Mouse (Mus musculus): ENCODE results near the gene Mcf2l. TPM values are rescaled to one million over a fixed set of nuclear protein-coding genes. Genes with fewer than 3 reads are reported as not detected.

Gene Mcf2l
- polyA plus RNA-seq, 1 experiment from 2014 or later = 18.5 TPM

DNA sequence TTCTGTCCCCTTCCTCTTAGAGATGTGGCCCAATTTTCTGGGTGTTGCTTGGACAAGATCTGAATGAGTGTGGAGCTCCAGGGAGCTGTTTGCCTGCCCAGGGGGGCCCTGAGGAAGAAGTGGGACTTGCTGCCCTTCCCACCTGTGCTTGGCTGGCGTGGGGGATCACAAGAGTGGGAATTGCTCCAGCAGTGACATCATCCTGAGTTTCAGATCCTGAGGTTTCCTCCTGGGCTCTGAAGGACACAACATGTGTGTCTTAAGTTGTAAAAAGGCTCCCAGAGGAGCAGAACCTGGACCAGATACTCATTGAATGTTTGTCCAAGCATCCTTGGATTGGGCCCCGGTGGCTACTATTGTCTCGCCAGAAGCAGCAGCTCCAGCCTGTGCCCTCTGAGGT, 43.4 kb downstream of the Mcf2l start:
- Histone ChIP-seq H3K4me1 (ENCODE audit: control insufficient read depth, insufficient read depth, low read length) (peaks cover 6% of the 10 kb centered on the region; the same call in 1 of the 2 replicates), H3K27me3 (ENCODE audit: control insufficient read depth, insufficient read depth, low read length) (no peaks in the 10 kb centered on the region), H3K27ac (ENCODE audit: low read length) (no peak overlapping the region), H3K9ac (ENCODE audit: low read length) (no peak overlapping the region), H3K4me3 (replicated peaks; ENCODE audit: low read length) (no peak overlapping the region), H3K4me2 (ENCODE audit: low read depth, low read length) (no peak overlapping the region), H3K9me3 (replicated peaks; ENCODE audit: control insufficient read depth, low read length) (no peaks in the 10 kb centered on the region), H3K36me3 (ENCODE audit: control insufficient read depth, insufficient read depth, low read length) (no peaks in the 10 kb centered on the region)
- 79% methylated on average over 3 of the region's 3 CpGs for WGBS
- no peak for ATAC-seq (ENCODE audit: insufficient read depth, low FRiP score)

DNA sequence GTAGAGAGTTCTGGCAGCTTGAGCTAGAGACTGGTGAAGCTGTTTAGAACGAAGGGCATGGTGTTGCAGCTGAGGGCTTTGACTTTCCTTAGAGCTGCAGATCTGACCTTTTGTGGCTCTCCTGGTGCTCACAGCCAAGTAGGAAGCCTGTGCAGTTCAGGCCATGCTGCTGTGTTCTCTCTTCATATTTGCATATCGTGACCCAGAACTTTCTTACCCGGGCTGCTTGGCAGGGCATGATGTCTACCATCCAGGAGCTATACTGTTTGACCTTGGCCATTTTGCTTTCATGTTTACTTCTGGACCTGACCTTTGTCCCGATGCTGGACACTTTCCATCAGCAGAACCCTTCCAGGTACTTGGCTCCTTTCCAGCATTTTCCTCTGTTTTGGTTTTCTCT, 44.2 kb downstream of the Mcf2l start:
- Histone ChIP-seq H3K9me3 (replicated peaks; ENCODE audit: control insufficient read depth, low read length) (no peaks in the 10 kb centered on the region), H3K27ac (ENCODE audit: low read length) (no peak overlapping the region), H3K9ac (ENCODE audit: low read length) (no peak overlapping the region), H3K4me1 (ENCODE audit: control insufficient read depth, insufficient read depth, low read length) (peaks cover 6% of the 10 kb centered on the region; the same call in 1 of the 2 replicates), H3K36me3 (ENCODE audit: control insufficient read depth, insufficient read depth, low read length) (no peaks in the 10 kb centered on the region), H3K27me3 (ENCODE audit: control insufficient read depth, insufficient read depth, low read length) (no peaks in the 10 kb centered on the region), H3K4me3 (replicated peaks; ENCODE audit: low read length) (no peak overlapping the region), H3K4me2 (ENCODE audit: low read depth, low read length) (no peak overlapping the region)
- 72% methylated on average over 4 of the region's 4 CpGs for WGBS
- ATAC-seq (ENCODE audit: insufficient read depth, low FRiP score) = no peak

- H3K27me3 ChIP-seq (ENCODE audit: control insufficient read depth, insufficient read depth, low read length) = no peaks in the 10 kb centered on the region
- H3K4me1 ChIP-seq (ENCODE audit: control insufficient read depth, insufficient read depth, low read length) = 0 out of 2 replicates have a peak, but pooled peaks cover 1% of the 10 kb centered on the region
- no peaks in the 10 kb centered on the region for H3K36me3 ChIP-seq (ENCODE audit: control insufficient read depth, insufficient read depth, low read length)
- no peaks in the 10 kb centered on the region for H3K9me3 ChIP-seq (replicated peaks; ENCODE audit: control insufficient read depth, low read length)
- WGBS = 86% methylated on average over 4 of the region's 4 CpGs
- H3K4me3 ChIP-seq (replicated peaks; ENCODE audit: low read length) = no peak overlapping the region
- no peak for ATAC-seq (ENCODE audit: insufficient read depth, low FRiP score)
- H3K27ac ChIP-seq (ENCODE audit: low read length) = no peak overlapping the region
- H3K4me2 ChIP-seq (ENCODE audit: low read depth, low read length) = no peak overlapping the region
- H3K9ac ChIP-seq (ENCODE audit: low read length) = no peak overlapping the region
These were observed 47.0 kb downstream of the Mcf2l start for GRCm38 (mm10) chr8:12920599-12920998.

- no peak overlapping the region for H3K4me2 ChIP-seq (ENCODE audit: low read depth, low read length)
- H3K4me3 ChIP-seq (replicated peaks; ENCODE audit: low read length) = no peak overlapping the region
- 67% methylated on average over 8 of the region's 8 CpGs for WGBS
- H3K27me3 ChIP-seq (ENCODE audit: control insufficient read depth, insufficient read depth, low read length) = no peaks in the 10 kb centered on the region
- H3K9ac ChIP-seq (ENCODE audit: low read length) = no peak overlapping the region
- no peaks in the 10 kb centered on the region for H3K9me3 ChIP-seq (replicated peaks; ENCODE audit: control insufficient read depth, low read length)
- no peaks in the 10 kb centered on the region for H3K36me3 ChIP-seq (ENCODE audit: control insufficient read depth, insufficient read depth, low read length)
- H3K4me1 ChIP-seq (ENCODE audit: control insufficient read depth, insufficient read depth, low read length) = peaks cover 8% of the 10 kb centered on the region
- ATAC-seq (ENCODE audit: insufficient read depth, low FRiP score) = no peak
- H3K27ac ChIP-seq (ENCODE audit: low read length) = no peak overlapping the region
These were observed 51.4 kb downstream of the Mcf2l start for GRCm38 (mm10) chr8:12925051-12925450.

GRCm38 (mm10) chr8:12925941-12926381, 52.4 kb downstream of the Mcf2l start:
- Histone ChIP-seq H3K27me3 (ENCODE audit: control insufficient read depth, insufficient read depth, low read length) (no peaks in the 10 kb centered on the region), H3K9ac (ENCODE audit: low read length) (no peak overlapping the region), H3K27ac (ENCODE audit: low read length) (peak overlapping the region; percentile 28; the same call in 1 of the 2 replicates), H3K9me3 (replicated peaks; ENCODE audit: control insufficient read depth, low read length) (no peaks in the 10 kb centered on the region), H3K4me2 (ENCODE audit: low read depth, low read length) (no peak overlapping the region), H3K36me3 (ENCODE audit: control insufficient read depth, insufficient read depth, low read length) (no peaks in the 10 kb centered on the region), H3K4me1 (ENCODE audit: control insufficient read depth, insufficient read depth, low read length) (peaks cover 8% of the 10 kb centered on the region), H3K4me3 (replicated peaks; ENCODE audit: low read length) (peak overlapping the region; percentile 17; the same call in 1 of the 2 replicates)
- ATAC-seq (ENCODE audit: insufficient read depth, low FRiP score) = peak; percentile 14; the same call in 1 of the 2 replicates
- WGBS = 36% methylated on average over 13 of the region's 13 CpGs

GRCm38 (mm10) chr8:12927204-12927983, 53.8 kb downstream of the Mcf2l start:
- Histone ChIP-seq H3K9ac (ENCODE audit: low read length) (0 out of 2 replicates have a peak overlapping the region, but pooled peaks have one; percentile 7), H3K4me2 (ENCODE audit: low read depth, low read length) (no peak overlapping the region; the same call in 1 of the 2 replicates), H3K9me3 (replicated peaks; ENCODE audit: control insufficient read depth, low read length) (no peaks in the 10 kb centered on the region), H3K4me3 (replicated peaks; ENCODE audit: low read length) (peak overlapping the region; percentile 15; the same call in 1 of the 2 replicates), H3K36me3 (ENCODE audit: control insufficient read depth, insufficient read depth, low read length) (no peaks in the 10 kb centered on the region), H3K4me1 (ENCODE audit: control insufficient read depth, insufficient read depth, low read length) (peaks cover 8% of the 10 kb centered on the region), H3K27ac (ENCODE audit: low read length) (no peak overlapping the region), H3K27me3 (ENCODE audit: control insufficient read depth, insufficient read depth, low read length) (no peaks in the 10 kb centered on the region)
- 54% methylated on average over 7 of the region's 7 CpGs for WGBS
- ATAC-seq (ENCODE audit: insufficient read depth, low FRiP score) = no peak

GRCm38 (mm10) chr8:12928033-12928432, 54.4 kb downstream of the Mcf2l start:
- peaks cover 8% of the 10 kb centered on the region for H3K4me1 ChIP-seq (ENCODE audit: control insufficient read depth, insufficient read depth, low read length)
- H3K9me3 ChIP-seq (replicated peaks; ENCODE audit: control insufficient read depth, low read length) = no peaks in the 10 kb centered on the region
- H3K4me2 ChIP-seq (ENCODE audit: low read depth, low read length) = peak overlapping the region; percentile 11; the same call in 1 of the 2 replicates
- no peak overlapping the region for H3K4me3 ChIP-seq (replicated peaks; ENCODE audit: low read length)
- 82% methylated on average over 8 of the region's 8 CpGs for WGBS
- H3K27ac ChIP-seq (ENCODE audit: low read length) = no peak overlapping the region
- H3K36me3 ChIP-seq (ENCODE audit: control insufficient read depth, insufficient read depth, low read length) = no peaks in the 10 kb centered on the region
- H3K9ac ChIP-seq (ENCODE audit: low read length) = 0 out of 2 replicates have a peak overlapping the region, but pooled peaks have one; percentile 7
- ATAC-seq (ENCODE audit: insufficient read depth, low FRiP score) = no peak
- H3K27me3 ChIP-seq (ENCODE audit: control insufficient read depth, insufficient read depth, low read length) = no peaks in the 10 kb centered on the region

- ATAC-seq (ENCODE audit: insufficient read depth, low FRiP score) = peak; percentile 45; the same call in 1 of the 2 replicates
- H3K27me3 ChIP-seq (ENCODE audit: control insufficient read depth, insufficient read depth, low read length) = no peaks in the 10 kb centered on the region
- H3K9me3 ChIP-seq (replicated peaks; ENCODE audit: control insufficient read depth, low read length) = no peaks in the 10 kb centered on the region
- peak overlapping the region; percentile 54 for H3K27ac ChIP-seq (ENCODE audit: low read length)
- H3K4me3 ChIP-seq (replicated peaks; ENCODE audit: low read length) = no peak overlapping the region
- no peaks in the 10 kb centered on the region for H3K36me3 ChIP-seq (ENCODE audit: control insufficient read depth, insufficient read depth, low read length)
- 66% methylated on average over 5 of the region's 5 CpGs for WGBS
- no peak overlapping the region for H3K9ac ChIP-seq (ENCODE audit: low read length)
- peaks cover 8% of the 10 kb centered on the region for H3K4me1 ChIP-seq (ENCODE audit: control insufficient read depth, insufficient read depth, low read length)
- 0 out of 2 replicates have a peak overlapping the region, but pooled peaks have one; percentile 11 for H3K4me2 ChIP-seq (ENCODE audit: low read depth, low read length)
These were observed 55.3 kb downstream of the Mcf2l start for GRCm38 (mm10) chr8:12928931-12929330.

GRCm38 (mm10) chr8:12930290-12930689, 56.7 kb downstream of the Mcf2l start:
- peaks cover 13% of the 10 kb centered on the region for H3K4me1 ChIP-seq (ENCODE audit: control insufficient read depth, insufficient read depth, low read length)
- no peaks in the 10 kb centered on the region for H3K9me3 ChIP-seq (replicated peaks; ENCODE audit: control insufficient read depth, low read length)
- ATAC-seq (ENCODE audit: insufficient read depth, low FRiP score) = no peak
- no peaks in the 10 kb centered on the region for H3K36me3 ChIP-seq (ENCODE audit: control insufficient read depth, insufficient read depth, low read length)
- no peak overlapping the region for H3K4me3 ChIP-seq (replicated peaks; ENCODE audit: low read length)
- peak overlapping the region; percentile 62; the same call in 1 of the 2 replicates for H3K9ac ChIP-seq (ENCODE audit: low read length)
- no peaks in the 10 kb centered on the region for H3K27me3 ChIP-seq (ENCODE audit: control insufficient read depth, insufficient read depth, low read length)
- H3K27ac ChIP-seq (ENCODE audit: low read length) = peak overlapping the region; percentile 91
- peak overlapping the region; percentile 37; the same call in 1 of the 2 replicates for H3K4me2 ChIP-seq (ENCODE audit: low read depth, low read length)
- 11% methylated on average over 5 of the region's 5 CpGs for WGBS

Data from stomach, embryonic 16.5 days (tissue).